Mouse (Mus musculus): Measurements from ENCODE around the gene Slc16a4. TPM values are rescaled to one million over a fixed set of nuclear protein-coding genes. Genes with fewer than 3 reads are reported as not detected.

The Slc16a4 gene
- polyA plus RNA-seq (2012; ENCODE audit: low replicate concordance): 0.07 TPM in 1 of 2 replicates, not detected in the other

GRCm38 (mm10) chr3:107290764-107291381 is at the start of gene Slc16a4:
TSS of gene Slc16a4 (plus strand) at chr3:107291230.

GRCm38 (mm10) chr3:107278479-107279269 is 12.4 kb upstream of the Slc16a4 start, which contains the start of gene Lamtor5:
TSS of gene Lamtor5 (plus strand) at chr3:107278858.

GRCm38 (mm10) chr3:107333381-107334201 is 42.6 kb downstream of the Slc16a4 start, which contains the start of gene Rbm15:
TSS of gene Rbm15 (minus strand) at chr3:107333673.

Other genes starting within 250 kb of the Slc16a4 start
- gene Kcna2, start 190.1 kb upstream of the Slc16a4 start, polyA plus RNA-seq (2012; ENCODE audit: low replicate concordance): 0.20 and 0.71 TPM in 2 replicates
- not detected in 2 replicates for gene Kcna10, start 108.2 kb upstream of the Slc16a4 start, polyA plus RNA-seq (2012; ENCODE audit: low replicate concordance)
- not detected in 2 replicates for gene Cym, start 69.5 kb upstream of the Slc16a4 start, polyA plus RNA-seq (2012; ENCODE audit: low replicate concordance)
- not detected in 2 replicates for gene A630076J17Rik, start 60.6 kb upstream of the Slc16a4 start, polyA plus RNA-seq (2012; ENCODE audit: low replicate concordance)
- 0.10 TPM in 1 of 2 replicates, not detected in the other for gene Prok1, start 51.5 kb upstream of the Slc16a4 start, polyA plus RNA-seq (2012; ENCODE audit: low replicate concordance)
- gene Lamtor5, start 12.4 kb upstream of the Slc16a4 start, polyA plus RNA-seq (2012; ENCODE audit: low replicate concordance): 6.4 and 7.3 TPM in 2 replicates
- gene Rbm15, start 42.4 kb downstream of the Slc16a4 start, polyA plus RNA-seq (2012; ENCODE audit: low replicate concordance): 5.4 and 8.2 TPM in 2 replicates
- not detected in 2 replicates for gene Kcnc4, start 168.3 kb downstream of the Slc16a4 start, polyA plus RNA-seq (2012; ENCODE audit: low replicate concordance)
- 0.03 TPM in 1 of 2 replicates, not detected in the other for gene Slc6a17, start 226.8 kb downstream of the Slc16a4 start, polyA plus RNA-seq (2012; ENCODE audit: low replicate concordance)

Data from leukemia stem cell, adult 10-12 weeks (primary cell).